13 mouse cellular contexts compared by ENCODE assay signal in the genomic region with DNA sequence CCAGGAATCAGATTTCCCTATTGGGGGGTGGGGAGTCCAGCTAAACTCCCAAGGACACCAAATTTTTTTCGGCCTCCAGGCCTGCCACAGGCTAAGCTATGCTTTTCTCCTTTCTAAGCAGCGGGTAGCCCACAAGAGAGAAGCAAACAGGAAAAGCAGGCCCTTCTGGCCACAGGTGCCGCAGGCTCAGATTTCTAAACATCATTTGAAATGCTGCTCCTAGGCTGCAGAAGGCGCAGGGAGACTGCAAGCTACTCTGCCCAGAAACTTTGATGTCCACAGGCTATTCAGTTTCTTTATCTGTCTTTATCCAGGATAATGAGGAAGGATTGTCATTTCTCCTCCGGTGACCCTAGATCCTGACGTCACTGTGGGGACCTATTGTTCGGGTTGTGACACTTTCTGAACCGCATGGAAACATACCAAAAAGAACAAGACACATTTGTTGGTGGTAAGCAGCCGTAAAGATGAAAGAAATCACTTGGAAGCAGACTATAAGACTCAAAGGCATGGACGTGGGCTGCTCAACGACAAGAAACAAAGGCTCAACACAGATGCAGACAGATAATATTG.
DNase-seq lines count a peak whose midpoint lies in the region; ATAC-seq lines count a peak whose summit lies in the region.
"Had no signal": no experiment of that assay in that cellular context is flagged by ENCODE, and none has a peak within 500 bp of the region (broad histone marks: within the 10 kb centered on the region; RNA-seq: fewer than 3 reads in every experiment).

No protein-coding gene starts in this region.

- H3K4me1 ChIP-seq in heart, embryonic 12.5 days (replicated peaks) = peaks cover 62% of the 10 kb centered on the region
- H3K4me1 ChIP-seq in lung, embryonic 16.5 days (replicated peaks; ENCODE audit: control insufficient read depth, insufficient read depth, low read length) = peaks cover 24% of the 10 kb centered on the region
- peaks cover 27% of the 10 kb centered on the region for H3K4me1 ChIP-seq in embryonic facial prominence, embryonic 12.5 days
- H3K4me1 ChIP-seq in limb, embryonic 13.5 days = peaks cover 47% of the 10 kb centered on the region

- no peak for DNase-seq in heart, adult 9 months (ENCODE audit: low spot score in 2 of 2)
- no peak for DNase-seq in lung, postnatal 25 days (ENCODE audit: low spot score)
- no peak for DNase-seq in yolk sac, embryonic 10.5 days (ENCODE audit: low spot score)
- DNase-seq: left cerebral cortex, postnatal 4 days; lung, adult 2 months had no signal

- H3K27ac ChIP-seq in heart, embryonic 12.5 days (ENCODE audit: poor library complexity, severe bottlenecking) = 0 out of 2 replicates have a peak overlapping the region, but pooled peaks have one; percentile 22
- H3K27ac ChIP-seq in lung, embryonic 16.5 days (ENCODE audit: low read length) = peak overlapping the region; percentile 73
- H3K27ac ChIP-seq in embryonic facial prominence, embryonic 12.5 days = peak overlapping the region; percentile 80
- peak overlapping the region; percentile 53; the same call in 1 of the 2 replicates for H3K27ac ChIP-seq in limb, embryonic 13.5 days
- H3K27ac ChIP-seq: kidney, postnatal 0 days; midbrain, embryonic 12.5 days; neural tube, embryonic 13.5 days had no signal

- no peaks in the 10 kb centered on the region for H3K27me3 ChIP-seq in heart, embryonic 12.5 days (replicated peaks)
- no peaks in the 10 kb centered on the region for H3K27me3 ChIP-seq in lung, embryonic 16.5 days (ENCODE audit: control insufficient read depth, insufficient read depth, low read depth, low read length)
- no peaks in the 10 kb centered on the region for H3K27me3 ChIP-seq in embryonic facial prominence, embryonic 12.5 days
- H3K27me3 ChIP-seq in limb, embryonic 13.5 days = no peaks in the 10 kb centered on the region
- H3K27me3 ChIP-seq: neural tube, embryonic 13.5 days had no signal

- H3K9ac ChIP-seq in heart, embryonic 12.5 days = no peak overlapping the region
- no peak overlapping the region for H3K9ac ChIP-seq in lung, embryonic 16.5 days (ENCODE audit: low read length)
- no peak overlapping the region for H3K9ac ChIP-seq in embryonic facial prominence, embryonic 12.5 days
- no peak overlapping the region for H3K9ac ChIP-seq in limb, embryonic 13.5 days
- H3K9ac ChIP-seq: midbrain, embryonic 12.5 days; neural tube, embryonic 13.5 days had no signal

- H3K36me3 ChIP-seq in heart, embryonic 12.5 days = peaks cover 80% of the 10 kb centered on the region
- H3K36me3 ChIP-seq in lung, embryonic 16.5 days (ENCODE audit: control insufficient read depth, insufficient read depth, low read length) = peaks cover 28% of the 10 kb centered on the region
- H3K36me3 ChIP-seq in embryonic facial prominence, embryonic 12.5 days = peaks cover 40% of the 10 kb centered on the region
- peaks cover 80% of the 10 kb centered on the region for H3K36me3 ChIP-seq in limb, embryonic 13.5 days
- H3K36me3 ChIP-seq: midbrain, embryonic 12.5 days; neural tube, embryonic 13.5 days had no signal

- no peak overlapping the region for H3K4me3 ChIP-seq in heart, embryonic 12.5 days
- no peak overlapping the region for H3K4me3 ChIP-seq in lung, embryonic 16.5 days (ENCODE audit: low read length)
- H3K4me3 ChIP-seq in embryonic facial prominence, embryonic 12.5 days = no peak overlapping the region
- no peak overlapping the region for H3K4me3 ChIP-seq in limb, embryonic 13.5 days
- H3K4me3 ChIP-seq: midbrain, embryonic 12.5 days; neural tube, embryonic 13.5 days had no signal

- ATAC-seq in heart, embryonic 12.5 days (ENCODE audit: insufficient number of reproducible peaks, low FRiP score) = no peak
- ATAC-seq in lung, embryonic 16.5 days (ENCODE audit: low read depth) = no peak
- peak; percentile 54; the same call in 1 of the 2 replicates for ATAC-seq in embryonic facial prominence, embryonic 12.5 days (ENCODE audit: insufficient number of reproducible peaks, insufficient read depth, low FRiP score, low TSS enrichment)
- ATAC-seq in limb, embryonic 13.5 days (ENCODE audit: low FRiP score, low read depth) = no peak
- ATAC-seq in inflammation-experienced regulatory T-cells, adult 6 months = no peak

- WGBS in heart, embryonic 12.5 days = 49% methylated on average over 11 of the region's 11 CpGs
- WGBS in lung, embryonic 16.5 days = 41% methylated on average over 11 of the region's 11 CpGs
- 20% methylated on average over 11 of the region's 11 CpGs for WGBS in embryonic facial prominence, embryonic 12.5 days
- WGBS in limb, embryonic 13.5 days = 26% methylated on average over 11 of the region's 11 CpGs

- H3K4me2 ChIP-seq in heart, embryonic 12.5 days = no peak overlapping the region
- no peak overlapping the region for H3K4me2 ChIP-seq in lung, embryonic 16.5 days (ENCODE audit: low read depth, low read length)
- H3K4me2 ChIP-seq in embryonic facial prominence, embryonic 12.5 days (replicated peaks) = no peak overlapping the region
- H3K4me2 ChIP-seq in limb, embryonic 13.5 days (replicated peaks) = no peak overlapping the region
- H3K4me2 ChIP-seq: midbrain, embryonic 12.5 days; neural tube, embryonic 13.5 days had no signal

- H3K9me3 ChIP-seq in heart, embryonic 12.5 days (replicated peaks) = 0 out of 2 replicates have a peak, but pooled peaks cover 4% of the 10 kb centered on the region
- no peaks in the 10 kb centered on the region for H3K9me3 ChIP-seq in lung, embryonic 16.5 days (ENCODE audit: control insufficient read depth, low read length)
- H3K9me3 ChIP-seq in embryonic facial prominence, embryonic 12.5 days = no peaks in the 10 kb centered on the region
- H3K9me3 ChIP-seq in limb, embryonic 13.5 days = no peaks in the 10 kb centered on the region
- H3K9me3 ChIP-seq: midbrain, embryonic 12.5 days; neural tube, embryonic 13.5 days had no signal

Comparison
In these comparisons a context has a peak if more than half of its experiments do, and no peak if none do; other contexts are left out.
1. H3K27ac ChIP-seq: peak in every context shown above with its lines; median percentile 80 in embryonic facial prominence, embryonic 12.5 days; 73 in lung, embryonic 16.5 days; 53 in limb, embryonic 13.5 days; 22 in heart, embryonic 12.5 days.